Mouse (Mus musculus) bone marrow macrophage, adult 2 months (primary cell): Measurements from ENCODE around the gene Acp4.

Experiments used
- CTCF ChIP-seq: IDR thresholded peaks from 2 replicates; pipeline ENCODE4 v1.5.1; 2012; ENCODE audit warnings: low read depth, mild to moderate bottlenecking, low read length, moderate library complexity
- POLR2A ChIP-seq: IDR thresholded peaks from 2 replicates; pipeline ENCODE4 v1.6.1; 2012; ENCODE audit warnings: mild to moderate bottlenecking, low read depth, low read length, borderline replicate concordance

DNA sequence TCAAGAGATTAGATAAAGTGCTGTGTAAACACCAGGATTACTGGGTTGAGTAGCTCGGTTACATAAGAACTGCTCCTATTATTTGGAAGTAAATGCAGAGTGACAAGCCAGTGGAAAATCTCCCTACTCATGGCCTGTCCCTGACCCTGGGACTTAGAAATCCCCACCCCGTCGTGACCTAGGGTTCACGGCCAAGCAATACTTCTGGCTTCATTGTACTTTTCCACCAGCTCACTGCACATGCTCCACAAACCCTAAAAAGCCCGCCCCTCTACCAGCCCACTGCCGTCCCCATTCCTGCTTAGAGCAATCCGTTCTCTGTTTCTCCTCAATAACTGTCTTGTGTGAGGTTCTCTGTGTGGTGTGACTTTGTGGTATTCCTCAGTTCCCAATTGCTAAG, 30.6 kb upstream of the Acp4 start:
- TF ChIP-seq CTCF (no peak), POLR2A (no peak)
